Comparison of ENCODE assay signal across 8 mouse cellular contexts in the genomic region with DNA sequence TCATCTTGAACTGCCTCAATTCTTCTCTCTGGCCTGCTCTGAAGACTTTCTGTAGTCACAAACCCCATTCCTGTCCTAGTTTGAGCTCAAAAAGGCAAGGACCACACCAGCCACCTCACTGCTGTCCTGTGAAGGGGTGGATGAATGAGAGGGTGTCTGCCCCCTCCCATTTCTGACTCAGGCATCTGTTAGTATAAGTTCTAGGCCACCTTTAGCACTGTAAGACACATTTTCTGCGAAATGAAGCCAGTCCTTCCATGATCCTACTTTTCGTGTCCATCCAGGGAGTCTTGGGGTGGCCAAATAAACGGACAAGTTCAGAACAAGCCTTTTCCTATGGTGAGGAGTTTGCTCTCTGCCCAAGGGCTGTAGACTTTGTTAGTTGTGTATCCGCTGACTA. TPM values are rescaled to one million over a fixed set of nuclear protein-coding genes. Genes with fewer than 3 reads are reported as not detected.
DNase-seq lines count a peak whose midpoint lies in the region; ATAC-seq and TF ChIP-seq lines count a peak whose summit lies in the region.

A gene (minus strand): TSS at position 326 of the 400 bp plus-strand sequence.

- WGBS in lung, adult 2 months = 84% methylated on average over 4 of the region's 4 CpGs
- 81% methylated on average over 4 of the region's 4 CpGs for WGBS in large intestine, adult 2 months

- DNase-seq in lung, adult 2 months = no peak
- DNase-seq in lung, postnatal 4 days = no peak
- no peak for DNase-seq in gastrocnemius, postnatal 4 days (ENCODE audit: low spot score in 2 of 2)
- DNase-seq in large intestine, adult 2 months (ENCODE audit: low read depth, low spot score) = no peak
- no peak for DNase-seq in B cell, adult 2 months
- no peak for DNase-seq in right cerebral cortex, postnatal 4 days
- DNase-seq in embryo, embryonic 10 days (ENCODE audit: low spot score) = no peak

- H3K4me1 ChIP-seq in lung, adult 2 months (ENCODE audit: control insufficient read depth, insufficient read depth, low read length) = 0 out of 2 replicates have a peak, but pooled peaks cover 2% of the 10 kb centered on the region

- TF ChIP-seq CTCF in lung, adult 2 months (IDR thresholded peaks at IDR 0.05; ENCODE audit: insufficient read depth, low read length) = no peak

- no peak for TF ChIP-seq POLR2A in lung, adult 2 months (IDR thresholded peaks at IDR 0.05; ENCODE audit: borderline replicate concordance, extremely low read depth, low read depth, low read length)

- peak within 1 kb of the TSS; percentile 72 for H3K4me3 ChIP-seq in lung, adult 2 months (replicated peaks; ENCODE audit: extremely low read depth, low read depth, low read length)

- no peak for ATAC-seq in neutrophil, adult 5-6 weeks (ENCODE audit: extremely low read depth, insufficient number of reproducible peaks, low FRiP score, poor library complexity, severe bottlenecking)

RNA-seq across cellular contexts. Expression of the gene that starts here (rescaled TPM):
- polyA plus RNA-seq in lung, adult 2 months (2012; rRNA removed) = 25.0 and 25.2 TPM in 2 replicates
- total RNA-seq in gastrocnemius, postnatal 4 days (2021) = 10 to 100 TPM; 30.8 to 33.2 TPM
- polyA plus RNA-seq in large intestine, adult 2 months (2012; rRNA removed) = 17.6 and 25.9 TPM in 2 replicates
- 15.5 and 22.1 TPM in 2 replicates for total RNA-seq in neutrophil, adult 5-6 weeks (2017)
